Mouse (Mus musculus): Measurements from ENCODE around the gene Tecpr1.

Gene Tecpr1

DNA sequence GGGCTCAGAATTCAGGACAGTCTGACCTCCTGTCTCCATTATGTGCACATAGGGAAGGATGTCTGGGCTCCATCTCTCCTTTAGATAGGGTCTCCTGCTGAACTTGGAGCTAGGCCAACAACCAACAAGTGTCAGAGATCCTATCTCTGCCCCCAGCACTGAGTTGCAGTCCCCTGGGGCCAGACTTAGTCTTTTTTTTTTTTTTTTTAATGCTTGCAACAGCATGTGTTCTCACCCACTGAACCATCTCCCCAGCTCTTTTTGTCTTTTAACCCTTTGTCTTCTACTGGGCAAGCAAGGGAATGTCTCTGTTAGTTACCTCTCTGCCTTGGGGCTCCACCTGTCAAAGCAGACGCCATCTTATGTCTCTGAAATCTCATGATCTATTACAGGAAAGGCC, 15.6 kb upstream of the Tecpr1 start:
- H3K27me3 ChIP-seq (ENCODE audit: control insufficient read depth, insufficient read depth, low read length, poor library complexity, severe bottlenecking) = no peaks in the 10 kb centered on the region
- H3K36me3 ChIP-seq (ENCODE audit: control insufficient read depth, insufficient read depth, low read length, poor library complexity, severe bottlenecking) = no peaks in the 10 kb centered on the region
- no peak for DNase-seq (ENCODE audit: low read depth, low spot score)

GRCm38 (mm10) chr5:144234714-144235113, 11.3 kb upstream of the Tecpr1 start:
- Histone ChIP-seq H3K36me3 (ENCODE audit: control insufficient read depth, insufficient read depth, low read length, poor library complexity, severe bottlenecking) (no peaks in the 10 kb centered on the region), H3K27me3 (ENCODE audit: control insufficient read depth, insufficient read depth, low read length, poor library complexity, severe bottlenecking) (no peaks in the 10 kb centered on the region)
- DNase-seq (ENCODE audit: low read depth, low spot score) = no peak

GRCm38 (mm10) chr5:144234222-144234621, 10.8 kb upstream of the Tecpr1 start:
- H3K36me3 ChIP-seq (ENCODE audit: control insufficient read depth, insufficient read depth, low read length, poor library complexity, severe bottlenecking) = no peaks in the 10 kb centered on the region
- DNase-seq (ENCODE audit: low read depth, low spot score) = no peak
- H3K27me3 ChIP-seq (ENCODE audit: control insufficient read depth, insufficient read depth, low read length, poor library complexity, severe bottlenecking) = no peaks in the 10 kb centered on the region

GRCm38 (mm10) chr5:144232531-144232930, 9.1 kb upstream of the Tecpr1 start:
- H3K27me3 ChIP-seq (ENCODE audit: control insufficient read depth, insufficient read depth, low read length, poor library complexity, severe bottlenecking) = no peaks in the 10 kb centered on the region
- no peak for DNase-seq (ENCODE audit: low read depth, low spot score)
- no peaks in the 10 kb centered on the region for H3K36me3 ChIP-seq (ENCODE audit: control insufficient read depth, insufficient read depth, low read length, poor library complexity, severe bottlenecking)

DNA sequence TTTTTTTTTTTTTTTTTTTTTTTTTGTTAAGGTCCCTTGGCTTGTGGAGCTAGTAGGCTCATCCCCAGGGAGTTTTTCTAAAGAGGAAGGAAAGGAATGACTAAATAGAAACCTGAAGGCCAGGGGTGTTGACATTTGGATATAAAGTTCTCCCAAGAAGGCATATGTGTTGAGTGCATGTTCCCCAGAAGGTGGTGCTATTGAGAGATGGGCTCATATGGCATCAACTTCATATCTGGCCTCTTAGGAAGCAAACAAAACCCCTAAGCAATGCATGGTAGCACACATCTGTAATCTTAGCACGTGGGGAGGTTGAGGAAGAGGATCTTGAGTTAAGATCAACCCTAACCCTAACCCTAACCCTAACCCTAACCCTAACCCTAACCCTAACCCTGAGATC, 8.0 kb upstream of the Tecpr1 start:
- no peaks in the 10 kb centered on the region for H3K27me3 ChIP-seq (ENCODE audit: control insufficient read depth, insufficient read depth, low read length, poor library complexity, severe bottlenecking)
- DNase-seq (ENCODE audit: low read depth, low spot score) = peak; percentile 76

GRCm38 (mm10) chr5:144230216-144230615, 6.8 kb upstream of the Tecpr1 start:
- no peaks in the 10 kb centered on the region for H3K27me3 ChIP-seq (ENCODE audit: control insufficient read depth, insufficient read depth, low read length, poor library complexity, severe bottlenecking)
- no peaks in the 10 kb centered on the region for H3K36me3 ChIP-seq (ENCODE audit: control insufficient read depth, insufficient read depth, low read length, poor library complexity, severe bottlenecking)
- DNase-seq (ENCODE audit: low read depth, low spot score) = no peak

More for the DNA sequence above, 8.0 kb upstream of the Tecpr1 start:
- H3K36me3 ChIP-seq (ENCODE audit: control insufficient read depth, insufficient read depth, low read length, poor library complexity, severe bottlenecking) = no peaks in the 10 kb centered on the region

DNA sequence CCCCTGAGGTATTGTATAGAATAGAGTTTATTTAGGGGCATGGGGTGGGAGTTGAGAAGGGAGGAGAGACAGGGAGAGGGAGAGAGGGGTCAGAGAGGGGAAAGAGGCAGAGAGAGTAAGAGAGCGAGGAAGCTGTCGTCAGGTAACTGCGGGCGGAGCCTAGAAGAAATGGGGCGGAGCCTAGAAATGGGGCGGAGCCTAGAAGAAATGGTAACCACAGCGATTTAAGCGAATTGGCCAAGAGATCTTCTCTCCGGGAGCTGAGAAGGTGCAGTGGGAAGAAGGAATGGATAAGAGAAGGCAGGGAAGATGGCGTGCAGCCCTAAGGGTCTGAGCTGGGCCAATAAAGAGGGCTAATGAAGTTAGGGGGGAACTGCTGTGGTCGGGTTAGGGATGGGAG, 2.8 kb upstream of the Tecpr1 start:
- no peaks in the 10 kb centered on the region for H3K36me3 ChIP-seq (ENCODE audit: control insufficient read depth, insufficient read depth, low read length, poor library complexity, severe bottlenecking)
- no peak for DNase-seq (ENCODE audit: low read depth, low spot score)
- H3K27me3 ChIP-seq (ENCODE audit: control insufficient read depth, insufficient read depth, low read length, poor library complexity, severe bottlenecking) = 0 out of 2 replicates have a peak, but pooled peaks cover 2% of the 10 kb centered on the region

DNA sequence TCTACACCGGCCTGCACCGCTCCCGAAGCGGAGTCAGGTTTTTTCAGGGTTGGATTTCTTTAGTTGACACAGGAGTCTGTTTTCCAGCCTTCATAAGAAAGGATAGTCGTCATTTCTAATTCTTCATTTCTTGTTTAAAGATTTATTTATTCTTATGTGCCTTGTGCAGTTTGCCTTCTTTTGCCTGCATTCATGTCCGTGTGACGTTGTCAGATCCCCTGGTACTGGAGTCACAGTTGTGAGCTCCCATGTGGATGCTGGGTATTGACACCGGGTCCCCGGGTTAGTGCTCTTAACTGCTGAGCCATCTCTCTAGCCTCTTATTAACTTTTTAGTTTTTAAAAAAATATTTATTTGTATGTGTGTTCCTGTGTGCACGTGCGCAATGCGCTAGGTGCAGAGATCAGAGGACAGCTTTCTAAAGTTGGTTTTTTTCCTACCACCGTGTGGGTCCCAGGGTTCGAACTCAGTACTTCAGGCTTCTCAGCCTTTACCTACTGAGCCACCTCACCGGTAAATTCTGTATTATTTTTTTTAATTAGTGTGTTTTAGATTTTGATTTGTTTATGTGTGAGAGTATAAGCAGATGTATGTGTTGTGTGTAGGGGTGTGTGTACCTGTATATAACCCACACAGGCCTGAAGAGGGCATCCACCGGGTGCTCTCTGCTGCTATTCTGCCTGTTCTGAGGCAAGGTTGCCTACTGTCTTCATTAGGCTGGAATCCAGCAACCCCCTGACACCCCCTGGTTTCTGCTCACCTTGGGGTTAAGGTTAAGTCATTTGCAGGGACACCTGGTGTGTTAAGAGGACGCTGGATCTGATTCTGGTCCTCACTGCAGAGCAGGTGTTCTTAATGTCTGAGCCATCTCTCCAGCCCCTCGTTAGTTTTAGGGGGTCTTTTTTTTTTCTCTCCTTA, 743 bp upstream of the Tecpr1 start:
- Histone ChIP-seq H3K27me3 (ENCODE audit: control insufficient read depth, insufficient read depth, low read length, poor library complexity, severe bottlenecking) (0 out of 2 replicates have a peak, but pooled peaks cover 2% of the 10 kb centered on the region), H3K36me3 (ENCODE audit: control insufficient read depth, insufficient read depth, low read length, poor library complexity, severe bottlenecking) (no peaks in the 10 kb centered on the region)
- peak; percentile 21 for DNase-seq (ENCODE audit: low read depth, low spot score)

DNA sequence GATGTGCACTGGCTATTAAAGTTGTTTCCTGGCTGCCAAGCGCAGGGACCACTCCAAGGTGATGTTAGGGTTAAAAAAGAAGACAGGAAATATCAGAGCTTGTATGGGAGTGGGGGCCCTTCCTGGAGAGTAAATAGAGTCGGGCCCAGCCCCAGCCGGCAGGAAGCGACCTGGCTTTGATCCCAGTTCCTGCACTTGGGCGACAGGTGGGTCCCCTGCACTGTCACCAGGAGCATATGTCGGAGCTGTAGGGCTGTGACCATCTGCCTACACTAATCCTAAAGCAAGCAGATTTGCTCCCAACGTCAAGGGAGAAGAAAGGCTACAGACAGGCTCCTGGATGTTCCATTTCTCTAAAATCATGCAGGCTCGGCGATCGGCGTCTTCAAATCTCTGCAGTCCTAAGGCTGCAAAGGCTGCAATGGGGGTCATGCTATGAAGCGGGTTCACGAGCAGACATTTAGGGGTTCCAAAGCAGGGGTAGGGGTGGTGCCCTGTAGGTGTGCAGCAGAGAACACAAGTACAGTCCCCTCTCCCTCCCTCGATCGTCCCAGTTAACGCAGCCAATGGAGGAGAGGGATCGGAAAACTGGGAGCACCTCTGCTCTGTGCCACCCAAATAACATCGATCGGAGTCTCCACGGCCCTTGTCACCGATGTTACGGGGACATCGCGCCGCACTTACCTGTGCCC, 458 bp downstream of the Tecpr1 start:
- H3K27me3 ChIP-seq (ENCODE audit: control insufficient read depth, insufficient read depth, low read length, poor library complexity, severe bottlenecking) = 0 out of 2 replicates have a peak, but pooled peaks cover 2% of the 10 kb centered on the region
- no peak for DNase-seq (ENCODE audit: low read depth, low spot score)
- H3K36me3 ChIP-seq (ENCODE audit: control insufficient read depth, insufficient read depth, low read length, poor library complexity, severe bottlenecking) = no peaks in the 10 kb centered on the region

- Histone ChIP-seq H3K36me3 (ENCODE audit: control insufficient read depth, insufficient read depth, low read length, poor library complexity, severe bottlenecking) (no peaks in the 10 kb centered on the region), H3K27me3 (ENCODE audit: control insufficient read depth, insufficient read depth, low read length, poor library complexity, severe bottlenecking) (0 out of 2 replicates have a peak, but pooled peaks cover 2% of the 10 kb centered on the region)
- DNase-seq (ENCODE audit: low read depth, low spot score) = peak; percentile 86
These were observed 2.1 kb downstream of the Tecpr1 start for GRCm38 (mm10) chr5:144221305-144221704.

DNA sequence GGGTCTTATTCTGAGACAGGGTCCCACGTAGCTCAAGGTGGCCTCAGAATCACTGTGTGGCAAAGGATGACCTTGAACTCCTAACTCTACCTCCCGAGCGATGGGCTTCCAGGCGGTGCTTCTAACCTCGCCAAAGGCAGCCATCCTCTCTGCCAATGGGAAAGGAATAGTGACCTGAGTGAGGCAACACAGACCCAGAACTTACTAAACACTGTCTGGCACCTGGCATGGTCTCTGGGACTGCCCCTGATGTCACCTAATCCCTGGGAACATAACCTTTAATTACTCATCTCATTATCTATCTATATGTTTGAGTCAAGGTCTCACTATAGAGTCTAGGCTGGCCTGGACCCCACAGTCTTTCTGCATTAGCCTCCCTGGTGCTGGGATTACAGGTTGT, 3.5 kb downstream of the Tecpr1 start:
- 0 out of 2 replicates have a peak, but pooled peaks cover 2% of the 10 kb centered on the region for H3K27me3 ChIP-seq (ENCODE audit: control insufficient read depth, insufficient read depth, low read length, poor library complexity, severe bottlenecking)
- no peak for DNase-seq (ENCODE audit: low read depth, low spot score)
- H3K36me3 ChIP-seq (ENCODE audit: control insufficient read depth, insufficient read depth, low read length, poor library complexity, severe bottlenecking) = peaks cover 1% of the 10 kb centered on the region; the same call in 1 of the 2 replicates

DNA sequence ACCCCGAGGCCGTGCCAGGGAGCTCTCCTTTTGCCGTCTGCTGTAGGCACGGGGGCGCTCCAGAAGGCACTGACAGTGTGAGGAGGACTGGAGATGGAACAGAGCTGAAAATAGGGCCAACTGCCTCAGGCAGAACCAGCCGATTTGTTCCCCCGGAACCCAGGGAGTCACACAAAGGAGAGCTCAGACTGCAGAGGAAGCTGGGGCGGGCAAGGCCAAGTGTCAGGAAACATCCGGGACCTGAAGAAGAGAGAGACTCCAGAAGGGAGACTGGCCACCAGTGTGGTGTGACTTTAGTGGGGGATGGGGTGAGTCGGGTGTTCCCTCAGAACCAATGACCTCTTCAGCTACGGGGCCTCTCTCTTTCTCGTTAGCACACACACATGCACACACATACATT, 4.1 kb downstream of the Tecpr1 start:
- no peak for DNase-seq (ENCODE audit: low read depth, low spot score)

GRCm38 (mm10) chr5:144218061-144218460, 5.4 kb downstream of the Tecpr1 start:
- Histone ChIP-seq H3K27me3 (ENCODE audit: control insufficient read depth, insufficient read depth, low read length, poor library complexity, severe bottlenecking) (no peaks in the 10 kb centered on the region), H3K36me3 (ENCODE audit: control insufficient read depth, insufficient read depth, low read length, poor library complexity, severe bottlenecking) (peaks cover 1% of the 10 kb centered on the region; the same call in 1 of the 2 replicates)
- no peak for DNase-seq (ENCODE audit: low read depth, low spot score)

More for the DNA sequence above, 4.1 kb downstream of the Tecpr1 start:
- Histone ChIP-seq H3K36me3 (ENCODE audit: control insufficient read depth, insufficient read depth, low read length, poor library complexity, severe bottlenecking) (peaks cover 1% of the 10 kb centered on the region; the same call in 1 of the 2 replicates), H3K27me3 (ENCODE audit: control insufficient read depth, insufficient read depth, low read length, poor library complexity, severe bottlenecking) (0 out of 2 replicates have a peak, but pooled peaks cover 2% of the 10 kb centered on the region)

GRCm38 (mm10) chr5:144215992-144216391, 7.4 kb downstream of the Tecpr1 start:
- H3K27me3 ChIP-seq (ENCODE audit: control insufficient read depth, insufficient read depth, low read length, poor library complexity, severe bottlenecking) = no peaks in the 10 kb centered on the region
- DNase-seq (ENCODE audit: low read depth, low spot score) = no peak
- H3K36me3 ChIP-seq (ENCODE audit: control insufficient read depth, insufficient read depth, low read length, poor library complexity, severe bottlenecking) = peaks cover 1% of the 10 kb centered on the region; the same call in 1 of the 2 replicates

DNA sequence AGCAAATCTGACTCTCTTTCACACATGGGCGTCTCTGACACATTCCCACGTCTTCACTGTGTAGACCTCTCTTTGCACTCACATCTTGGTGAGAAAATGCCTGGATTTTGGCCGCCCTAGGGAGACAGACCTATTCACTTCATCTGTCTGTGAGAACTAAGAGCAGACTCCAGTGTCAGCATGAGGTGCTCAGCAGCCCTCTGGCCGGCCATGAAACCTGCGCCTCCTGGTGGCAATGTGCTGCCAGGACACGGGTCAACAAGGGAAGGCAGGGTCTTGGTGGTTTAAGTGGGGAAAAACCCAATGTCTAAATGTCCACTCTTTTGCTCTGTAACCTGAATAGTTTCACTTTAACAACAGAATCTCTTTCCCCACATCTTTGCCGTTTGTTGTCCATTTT, 9.0 kb downstream of the Tecpr1 start:
- peaks cover 1% of the 10 kb centered on the region for H3K36me3 ChIP-seq (ENCODE audit: control insufficient read depth, insufficient read depth, low read length, poor library complexity, severe bottlenecking)
- H3K27me3 ChIP-seq (ENCODE audit: control insufficient read depth, insufficient read depth, low read length, poor library complexity, severe bottlenecking) = no peaks in the 10 kb centered on the region
- peak; percentile 75 for DNase-seq (ENCODE audit: low read depth, low spot score)

Measured in splenic B cell, adult 2 months (primary cell).